Comparison of ENCODE assay signal across 23 mouse cellular contexts in genomic region chr11:24615436-24615835, GRCm38 (mm10).
"Had no signal": no experiment of that assay in that cellular context is flagged by ENCODE, and none has a peak within 500 bp of the region (broad histone marks: within the 10 kb centered on the region; RNA-seq: fewer than 3 reads in every experiment).

No protein-coding gene starts in this region.

- H3K4me2 ChIP-seq: kidney, embryonic 15.5 days; limb, embryonic 12.5 days; limb, embryonic 15.5 days; liver, embryonic 11.5 days; lung, embryonic 14.5 days; midbrain, embryonic 13.5 days; neural tube, embryonic 13.5 days had no signal

- H3K9me3 ChIP-seq: kidney, embryonic 15.5 days; limb, embryonic 12.5 days; limb, embryonic 15.5 days; midbrain, embryonic 13.5 days; neural tube, embryonic 13.5 days had no signal

- DNase-seq: kidney, adult 8-10 months; kidney, postnatal 10 days; kidney, postnatal 4 days; left cerebral cortex, postnatal 4 days; liver, postnatal 0 days; lung, embryonic 14.5 days; right cerebral cortex, adult 18-20 months; right cerebral cortex, postnatal 14 days; right cerebral cortex, postnatal 4 days; thymus, adult 2 months; thymus, postnatal 14 days; thymus, postnatal 4 days had no signal

- H3K36me3 ChIP-seq: kidney, embryonic 15.5 days; limb, embryonic 12.5 days; limb, embryonic 15.5 days; midbrain, embryonic 13.5 days; neural tube, embryonic 13.5 days had no signal

- H3K4me1 ChIP-seq: kidney, embryonic 15.5 days; limb, embryonic 15.5 days; midbrain, embryonic 13.5 days had no signal

- H3K9ac ChIP-seq: kidney, embryonic 15.5 days; limb, embryonic 12.5 days; limb, embryonic 15.5 days; liver, embryonic 14.5 days; liver, postnatal 0 days; lung, embryonic 14.5 days; midbrain, embryonic 13.5 days; neural tube, embryonic 13.5 days had no signal

- ATAC-seq: liver, postnatal 0 days; lung, postnatal 0 days; midbrain, embryonic 13.5 days; midbrain, embryonic 16.5 days had no signal

- H3K27me3 ChIP-seq: kidney, embryonic 15.5 days; limb, embryonic 15.5 days; midbrain, embryonic 13.5 days; neural tube, embryonic 13.5 days had no signal

- H3K27ac ChIP-seq: kidney, embryonic 15.5 days; limb, embryonic 12.5 days; limb, embryonic 15.5 days; liver, embryonic 14.5 days; macrophage; midbrain, embryonic 13.5 days; neural tube, embryonic 13.5 days; stomach, postnatal 0 days had no signal

- H3K4me3 ChIP-seq: kidney, embryonic 15.5 days; limb, embryonic 12.5 days; limb, embryonic 15.5 days; midbrain, embryonic 13.5 days; neural tube, embryonic 13.5 days had no signal
